Mouse (Mus musculus): ENCODE results near the gene Pank4.

- TF ChIP-seq POLR2A (IDR thresholded peaks at IDR 0.05; ENCODE audit: insufficient read depth, low read depth, low read length) (no peak), CTCF (IDR thresholded peaks at IDR 0.05; ENCODE audit: insufficient read depth, low read depth, low read length) (no peak)
Observed at GRCm38 (mm10) chr4:154934800-154935199, 29.1 kb upstream of the Pank4 start.

All from olfactory bulb, adult 2 months (tissue).